Mouse (Mus musculus): ENCODE data around the gene Pink1.
A peak's percentile ranks its signal among the peaks of the same experiment; 100 is the strongest.

DNA sequence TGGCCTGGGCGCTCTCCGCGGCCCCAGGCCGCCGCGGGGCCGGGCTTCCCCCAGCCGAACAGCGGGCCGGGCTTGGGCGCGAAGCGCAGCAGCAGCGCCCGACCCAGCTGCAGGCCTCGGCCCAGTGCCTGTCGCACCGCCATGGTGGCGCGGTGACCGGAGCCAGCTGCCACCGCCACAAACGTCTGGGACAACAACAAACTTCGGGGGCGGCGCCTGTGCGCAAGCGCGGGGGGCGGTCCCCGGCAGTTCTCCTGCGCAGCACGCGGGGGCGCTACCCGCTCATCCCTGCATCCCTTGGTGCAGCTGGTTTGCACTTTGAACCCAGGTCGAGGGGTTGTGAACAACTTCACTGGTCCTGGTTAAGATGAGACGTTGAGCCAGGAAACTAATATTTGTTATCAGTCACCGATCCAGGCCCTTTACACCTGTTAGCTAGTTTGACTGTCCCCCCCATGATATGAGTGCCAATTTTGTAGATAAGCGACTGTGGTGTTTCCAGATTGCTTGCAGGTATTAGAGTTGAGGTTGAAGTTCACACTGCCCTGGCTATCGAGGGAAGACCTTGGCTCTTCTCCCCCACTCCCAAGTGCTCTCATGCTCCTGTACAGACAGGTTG, at the start of gene Pink1:
- TF ChIP-seq CTCF (IDR thresholded peaks at IDR 0.05; ENCODE audit: control insufficient read depth, insufficient read depth, insufficient replicate concordance, low read depth, low read length), result peak; percentile 95
- TF ChIP-seq POLR2A (IDR thresholded peaks at IDR 0.05; ENCODE audit: control insufficient read depth, low read depth, low read length), result peak; percentile 81

Measured in testis, adult 2 months (tissue).